Mouse (Mus musculus): ENCODE data around the gene Rbpj.
A peak's percentile ranks its signal among the peaks of the same experiment; 100 is the strongest.

Gene Rbpj

DNA sequence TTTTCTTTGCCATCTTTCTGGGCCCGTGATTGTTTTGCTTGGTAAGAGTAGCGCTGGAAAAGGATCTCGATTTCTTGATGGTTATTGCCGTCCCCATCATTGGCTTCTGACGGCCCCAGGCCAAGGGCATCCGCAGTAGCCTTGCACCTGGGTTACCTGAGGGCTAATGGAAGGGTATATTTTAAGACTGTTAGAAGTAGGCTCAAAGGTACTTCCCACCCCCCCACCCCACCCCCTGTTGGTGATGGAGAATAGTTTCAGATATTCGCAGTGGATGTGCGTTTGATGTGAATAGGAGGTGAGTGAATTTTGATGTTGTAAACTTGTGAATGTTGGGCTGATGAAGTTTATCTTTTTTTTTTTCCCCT lies 125.7 kb downstream of the Rbpj start:
- no peak for DNase-seq (ENCODE audit: low spot score)

- peak; percentile 69 for DNase-seq (ENCODE audit: low spot score)
These were observed 127.2 kb downstream of the Rbpj start for GRCm38 (mm10) chr5:53593080-53593688.

GRCm38 (mm10) chr5:53594274-53594673 lies 128.3 kb downstream of the Rbpj start:
- peak; percentile 66 for DNase-seq (ENCODE audit: low spot score)

DNA sequence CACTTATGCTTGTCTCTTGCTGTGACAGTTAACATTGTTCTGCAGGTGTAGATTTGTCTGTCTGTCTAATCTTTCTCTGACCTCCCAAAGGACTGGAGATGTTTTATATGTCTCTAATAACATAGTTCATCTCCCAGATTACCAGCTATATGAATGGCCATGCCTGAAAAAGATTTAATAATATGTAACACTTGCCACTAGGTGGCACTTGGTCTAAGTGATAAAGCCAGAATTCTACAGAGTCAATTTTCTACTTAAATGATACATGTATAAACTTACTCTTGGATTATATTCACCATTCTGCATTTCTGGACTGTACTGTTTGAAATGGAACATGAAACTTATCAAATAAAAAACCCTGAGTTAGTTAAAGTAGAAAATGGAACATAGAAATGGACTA lies 132.6 kb downstream of the Rbpj start:
- DNase-seq (ENCODE audit: low spot score): peak; percentile 52

DNA sequence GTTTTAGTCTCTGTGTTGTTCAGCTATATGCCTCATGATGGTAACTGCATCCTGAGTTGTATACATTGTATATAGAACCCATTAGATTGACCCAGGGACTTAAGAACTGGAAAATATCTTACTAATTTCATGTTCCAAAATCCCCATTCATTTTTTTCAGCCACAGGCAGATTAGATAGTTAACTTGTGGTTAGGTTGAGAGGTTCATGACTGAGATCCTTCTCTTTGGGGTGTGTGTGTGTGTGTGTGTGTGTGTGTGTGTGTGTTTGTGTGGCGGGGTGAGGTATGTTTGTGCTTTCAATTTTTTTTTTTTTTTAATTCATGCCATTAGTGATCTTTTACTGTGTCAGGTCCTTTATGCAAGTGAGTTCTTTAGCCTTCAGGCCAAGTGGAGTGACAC lies 133.2 kb downstream of the Rbpj start:
- DNase-seq (ENCODE audit: low spot score): no peak

DNA sequence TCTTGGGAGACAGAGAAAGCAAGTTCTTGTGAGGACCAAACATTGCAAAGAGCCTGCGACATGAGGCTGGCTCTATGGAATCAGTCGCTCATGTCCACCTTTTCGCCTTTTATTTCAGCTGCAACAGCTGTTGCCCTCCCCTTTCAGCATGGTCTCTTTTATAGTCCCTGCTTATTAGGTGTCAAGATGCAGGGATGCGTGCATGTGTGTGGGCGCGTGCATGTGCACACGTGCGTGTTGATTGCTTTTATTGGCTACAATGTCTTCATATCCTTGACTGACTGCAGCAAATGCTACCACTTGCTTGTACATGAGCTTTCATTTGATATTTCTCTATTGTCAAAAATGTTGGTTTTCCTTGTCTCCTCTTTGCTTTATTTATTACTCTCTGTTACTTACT lies 136.2 kb downstream of the Rbpj start:
- DNase-seq (ENCODE audit: low spot score): no peak

DNA sequence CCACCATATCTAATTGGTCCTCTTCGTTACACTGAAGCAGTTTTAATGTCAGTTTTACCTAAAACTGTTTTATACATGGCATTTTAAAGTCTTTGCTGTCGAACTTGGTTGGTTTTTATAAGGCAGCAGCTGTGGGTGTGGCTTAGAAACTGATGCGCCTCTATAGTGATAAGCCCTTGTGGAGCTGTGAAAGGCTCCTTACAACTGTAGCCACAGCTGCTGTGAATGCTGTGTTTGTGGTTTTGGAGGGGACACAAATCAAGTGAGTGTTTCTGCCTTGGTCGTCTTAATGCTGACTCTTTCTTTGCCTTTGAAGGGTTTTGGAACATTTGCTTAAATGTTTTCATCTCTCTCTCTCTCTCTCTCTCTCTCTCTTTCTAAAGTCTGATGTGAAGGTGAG lies 139.5 kb downstream of the Rbpj start:
- DNase-seq (ENCODE audit: low spot score): no peak

DNA sequence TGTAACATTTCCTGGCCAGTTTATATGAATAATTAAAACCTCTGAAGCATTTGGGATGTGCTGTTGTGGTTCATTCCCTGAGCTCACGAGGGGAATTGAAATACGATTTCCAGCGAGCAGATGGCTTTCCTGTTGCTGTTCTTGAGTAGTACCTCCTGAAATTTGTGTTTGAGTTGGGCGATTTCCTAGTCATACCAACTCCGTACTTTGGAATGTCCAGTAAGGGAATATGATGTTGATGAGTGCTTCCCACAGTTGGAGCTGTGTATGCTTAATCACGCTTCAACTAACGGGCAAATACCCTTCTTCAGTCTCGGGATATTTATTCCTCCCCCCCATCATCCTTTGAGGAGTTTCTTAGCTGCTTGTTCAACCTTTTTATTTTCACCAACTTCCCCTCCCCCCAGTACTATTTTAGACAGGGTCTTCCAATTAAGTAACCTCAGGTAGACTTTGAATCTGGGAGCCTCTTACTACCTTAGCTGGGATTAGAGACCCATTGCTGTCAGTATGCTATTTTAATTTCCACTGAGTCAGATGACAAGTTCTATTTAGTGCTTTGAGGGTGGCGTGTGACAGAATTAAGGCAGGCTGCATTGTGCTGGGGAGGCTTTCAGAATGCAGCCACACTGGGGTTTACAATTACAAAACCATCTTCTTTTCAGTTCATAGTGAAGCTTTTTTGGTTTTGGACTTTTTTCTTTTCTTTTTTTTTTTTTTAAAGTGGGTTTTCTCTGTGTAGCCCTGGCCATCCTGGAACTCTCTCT lies 141.5 kb downstream of the Rbpj start:
- no peak for DNase-seq (ENCODE audit: low spot score)

GRCm38 (mm10) chr5:53618844-53619243 lies 152.9 kb downstream of the Rbpj start:
- DNase-seq (ENCODE audit: low spot score): no peak

DNA sequence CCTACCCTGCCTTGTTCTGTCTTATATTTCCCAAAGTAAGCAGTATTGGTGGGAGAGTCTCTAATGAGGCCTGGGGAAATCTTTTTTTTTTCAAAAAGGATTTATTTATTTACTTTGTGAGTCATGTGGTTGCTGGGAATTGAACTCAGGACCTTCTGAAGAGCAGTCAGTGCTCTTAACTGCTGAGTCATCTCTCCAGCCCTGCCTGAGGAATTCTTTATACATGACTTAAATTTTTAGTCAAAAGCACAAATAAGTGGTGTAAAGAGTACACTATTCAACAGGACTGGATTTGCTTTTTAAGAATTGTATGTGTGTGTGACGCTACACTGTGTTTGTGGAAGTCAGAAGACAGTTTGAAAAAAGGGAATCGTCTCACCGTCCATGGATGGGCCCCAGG lies 166.1 kb downstream of the Rbpj start:
- no peak for DNase-seq (ENCODE audit: low spot score)

DNA sequence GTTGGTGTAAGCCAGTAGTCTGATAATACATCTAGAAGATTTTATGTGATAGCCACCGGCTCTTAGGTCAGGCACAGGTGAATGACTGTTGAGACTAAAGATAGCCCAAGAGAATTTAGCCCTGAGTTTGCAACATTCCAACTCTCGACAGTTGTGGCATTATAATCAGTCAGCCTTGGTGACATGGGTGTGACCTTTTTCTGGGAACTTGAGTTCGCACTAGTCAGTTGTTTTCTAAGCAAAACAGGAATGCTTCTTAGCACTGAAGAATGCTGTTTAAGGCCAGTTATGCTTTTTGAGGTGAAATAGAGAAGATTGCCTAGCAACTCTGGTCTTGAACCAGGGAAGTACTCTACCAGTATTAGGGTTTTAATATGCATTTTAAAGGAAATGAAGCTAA lies 170.8 kb downstream of the Rbpj start:
- no peak for DNase-seq (ENCODE audit: low spot score)

DNA sequence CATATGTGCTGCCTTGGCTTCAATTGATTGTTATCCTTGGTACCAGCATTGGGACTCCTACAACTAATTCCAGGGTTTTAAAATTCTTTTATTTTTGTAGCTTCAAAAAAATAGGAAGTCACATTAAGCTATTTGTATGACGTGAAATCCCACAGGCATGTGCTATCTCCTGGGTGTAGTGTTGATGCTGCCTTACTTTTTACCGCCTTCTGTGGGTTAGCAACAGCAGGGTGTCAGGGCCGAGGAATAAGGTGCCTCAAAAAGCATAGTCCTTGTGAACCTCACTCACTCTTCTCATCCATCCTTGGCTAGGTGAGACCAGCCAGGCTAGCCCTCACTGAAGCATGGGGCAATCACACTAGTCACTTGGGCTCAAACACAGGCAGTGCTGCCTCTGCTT lies 171.3 kb downstream of the Rbpj start:
- no peak for DNase-seq (ENCODE audit: low spot score)

DNA sequence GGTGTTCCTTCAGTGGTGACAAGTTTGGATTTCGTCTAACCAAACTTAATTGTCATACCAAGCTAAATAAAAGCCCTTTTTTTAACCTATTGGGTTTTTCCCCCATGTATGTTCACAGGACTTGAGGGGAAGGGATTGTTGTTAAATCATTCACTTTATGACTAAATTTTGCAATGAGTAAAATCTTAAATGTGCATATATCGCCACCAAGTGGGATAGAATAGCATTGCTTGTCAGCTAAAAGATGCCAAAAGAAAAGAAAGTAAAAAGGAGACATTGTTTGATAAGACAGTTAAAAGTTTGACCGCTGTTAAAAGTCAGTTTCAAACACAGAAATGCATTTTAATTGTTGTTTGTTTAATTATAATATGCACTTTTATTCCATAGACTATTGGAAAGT lies 172.7 kb downstream of the Rbpj start:
- peak; percentile 78 for DNase-seq (ENCODE audit: low spot score)

GRCm38 (mm10) chr5:53646669-53647068 lies 180.7 kb downstream of the Rbpj start:
- DNase-seq (ENCODE audit: low spot score): no peak

GRCm38 (mm10) chr5:53647358-53647757 lies 181.4 kb downstream of the Rbpj start:
- no peak for DNase-seq (ENCODE audit: low spot score)

DNA sequence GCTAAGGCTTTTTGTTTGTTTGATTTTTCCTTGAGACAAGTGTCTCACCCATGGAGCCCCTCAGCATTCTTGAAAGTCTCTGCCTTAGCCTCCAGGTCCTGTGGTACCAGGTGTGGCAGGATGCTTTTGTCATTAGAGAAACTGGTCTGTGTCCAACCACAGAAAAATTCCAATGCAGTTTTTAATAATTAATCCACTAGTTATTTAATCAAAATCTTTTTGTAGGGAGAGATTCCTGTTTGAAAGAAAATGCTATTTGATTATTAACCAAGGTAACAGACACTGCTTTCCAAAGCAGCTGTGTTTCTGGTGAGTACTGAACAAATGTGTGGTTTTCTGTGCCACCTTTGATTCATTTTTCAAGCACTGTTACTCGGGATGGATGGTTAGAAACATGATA lies 190.6 kb downstream of the Rbpj start:
- no peak for DNase-seq (ENCODE audit: low spot score)

GRCm38 (mm10) chr5:53657925-53658324 lies 192.0 kb downstream of the Rbpj start:
- DNase-seq (ENCODE audit: low spot score): peak; percentile 48

DNA sequence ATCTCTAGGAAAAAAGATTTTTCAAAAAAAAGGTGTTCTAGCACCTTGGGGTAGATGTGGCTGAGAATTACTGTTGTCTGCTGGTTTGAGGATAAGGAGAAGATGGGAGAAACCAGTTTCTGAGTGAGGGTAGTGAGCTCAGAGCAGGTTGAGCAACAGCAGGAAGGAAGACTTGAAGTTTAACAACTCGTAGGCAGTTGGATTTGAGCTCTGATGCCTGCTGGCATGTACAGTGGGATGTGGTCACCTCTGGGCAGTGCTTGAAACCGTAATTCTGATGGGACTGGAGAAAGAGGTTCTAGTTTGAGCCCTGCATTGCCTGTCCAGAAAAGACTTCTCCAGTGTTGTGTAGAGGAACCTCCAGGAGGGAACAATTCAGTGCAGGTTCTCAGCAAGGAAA lies 195.6 kb downstream of the Rbpj start:
- no peak for DNase-seq (ENCODE audit: low spot score)

DNA sequence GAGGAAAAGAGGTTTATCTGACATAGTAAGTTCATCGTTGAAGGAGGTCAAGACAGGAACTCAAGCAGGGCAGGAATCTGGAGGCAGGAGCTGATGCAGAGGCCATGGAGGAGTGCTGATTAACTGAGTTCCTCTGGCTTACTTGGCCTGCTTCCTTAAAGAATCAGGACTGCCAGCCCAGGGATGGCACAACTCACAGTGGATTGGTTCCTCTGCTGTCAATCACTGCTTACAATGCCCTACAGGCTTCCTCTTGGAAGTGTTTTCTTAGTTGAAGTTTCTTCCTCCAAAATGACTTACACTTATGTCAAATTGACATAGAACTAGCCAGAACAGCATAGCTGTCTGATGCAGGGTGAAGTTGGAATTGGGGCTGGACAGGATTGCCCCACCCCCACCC lies 196.5 kb downstream of the Rbpj start:
- DNase-seq (ENCODE audit: low spot score): peak; percentile 61

GRCm38 (mm10) chr5:53663665-53664064 lies 197.7 kb downstream of the Rbpj start:
- no peak for DNase-seq (ENCODE audit: low spot score)

DNA sequence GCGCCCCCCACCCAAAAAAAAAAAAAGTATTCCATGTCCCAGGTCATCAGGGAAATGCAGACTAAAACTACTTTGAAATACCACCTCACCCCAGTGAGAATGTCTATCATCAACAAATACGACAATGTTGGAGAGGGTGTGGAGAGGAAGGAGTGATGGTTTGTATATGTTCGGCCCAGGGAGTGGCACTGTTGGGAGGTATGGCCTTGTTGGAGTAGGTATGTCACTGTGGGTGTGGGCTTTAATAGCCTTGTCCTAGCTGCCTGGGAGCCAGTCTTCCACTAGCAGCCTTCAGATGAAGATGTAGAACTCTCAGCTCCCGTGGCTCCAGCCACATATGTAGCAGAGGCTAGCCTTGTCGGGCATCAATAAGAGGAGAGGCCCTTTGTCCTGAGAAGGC lies 202.1 kb downstream of the Rbpj start:
- DNase-seq (ENCODE audit: low spot score): no peak

- DNase-seq (ENCODE audit: low spot score): no peak
These were observed 204.5 kb downstream of the Rbpj start for GRCm38 (mm10) chr5:53670321-53670938.

GRCm38 (mm10) chr5:53671507-53671906 lies 205.6 kb downstream of the Rbpj start:
- no peak for DNase-seq (ENCODE audit: low spot score)

GRCm38 (mm10) chr5:53672352-53672751 lies 206.4 kb downstream of the Rbpj start:
- DNase-seq (ENCODE audit: low spot score): peak; percentile 81

Measured in adipocyte (in vitro differentiated cells).